Mouse (Mus musculus): ENCODE measurements around the gene Nin. TPM values are rescaled to one million over a fixed set of nuclear protein-coding genes. Genes with fewer than 3 reads are reported as not detected.

Gene Nin
- polyA plus RNA-seq, 1 experiment from 2014 or later, result 11.1 TPM

DNA sequence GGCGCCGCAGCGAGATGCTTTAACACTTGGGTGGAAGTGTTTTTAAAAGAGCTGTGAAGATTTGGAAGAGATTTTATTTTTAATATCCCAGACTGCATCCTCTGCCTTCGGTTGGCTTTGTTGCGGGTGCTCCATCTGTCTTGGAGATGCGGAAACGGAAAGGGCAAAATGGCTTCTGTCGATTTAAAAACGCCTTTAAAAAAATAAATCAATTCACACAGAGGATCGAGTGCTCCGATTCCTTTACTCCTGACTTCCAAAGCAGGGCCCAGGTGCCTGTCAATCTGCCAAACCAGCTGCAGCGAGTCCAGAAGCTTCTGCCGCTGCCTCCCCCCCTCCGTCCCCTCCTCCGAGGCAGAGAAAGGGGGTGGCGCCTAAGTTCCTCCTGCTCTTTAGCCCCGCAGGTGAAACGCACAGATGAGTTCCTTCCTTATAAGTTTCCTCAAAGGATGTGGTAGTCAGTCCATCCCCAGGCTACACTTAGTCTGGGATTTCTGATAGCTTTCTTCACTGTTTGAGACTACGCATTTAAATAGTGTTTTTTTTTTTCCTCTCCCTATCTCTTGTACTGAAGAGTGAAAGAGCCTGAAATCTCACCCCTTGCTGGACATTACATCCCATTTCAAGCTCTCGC, 17.6 kb upstream of the Nin start:
- Histone ChIP-seq H3K9ac (ENCODE audit: low read length) (no peak overlapping the region), H3K4me1 (ENCODE audit: control insufficient read depth, insufficient read depth, low read length) (no peaks in the 10 kb centered on the region), H3K27ac (ENCODE audit: low read depth, low read length) (no peak overlapping the region), H3K36me3 (ENCODE audit: control insufficient read depth, insufficient read depth, low read length) (no peaks in the 10 kb centered on the region), H3K9me3 (ENCODE audit: control insufficient read depth, low read length) (no peaks in the 10 kb centered on the region), H3K4me3 (ENCODE audit: low read depth, low read length) (no peak overlapping the region), H3K27me3 (ENCODE audit: control insufficient read depth, insufficient read depth, low read length) (no peaks in the 10 kb centered on the region), H3K4me2 (no peak overlapping the region)
- DNase-seq (ENCODE audit: low spot score, missing footprints) (no peak), ATAC-seq (ENCODE audit: low FRiP score) (no peak)
- 49% methylated on average over 20 of the region's 20 CpGs for WGBS

- 62% methylated on average over 5 of the region's 5 CpGs for WGBS
- Histone ChIP-seq H3K4me2 (no peak overlapping the region), H3K27me3 (ENCODE audit: control insufficient read depth, insufficient read depth, low read length) (no peaks in the 10 kb centered on the region), H3K36me3 (ENCODE audit: control insufficient read depth, insufficient read depth, low read length) (no peaks in the 10 kb centered on the region), H3K27ac (ENCODE audit: low read depth, low read length) (no peak overlapping the region), H3K4me1 (ENCODE audit: control insufficient read depth, insufficient read depth, low read length) (no peaks in the 10 kb centered on the region), H3K9ac (ENCODE audit: low read length) (no peak overlapping the region), H3K4me3 (ENCODE audit: low read depth, low read length) (no peak overlapping the region), H3K9me3 (ENCODE audit: control insufficient read depth, low read length) (no peaks in the 10 kb centered on the region)
- ATAC-seq (ENCODE audit: low FRiP score) (no peak), DNase-seq (ENCODE audit: low spot score, missing footprints) (no peak)
Observed at GRCm38 (mm10) chr12:70129105-70129504, 15.6 kb upstream of the Nin start.

GRCm38 (mm10) chr12:70126626-70127025, 13.1 kb upstream of the Nin start:
- Histone ChIP-seq H3K4me3 (ENCODE audit: low read depth, low read length) (no peak overlapping the region), H3K4me1 (ENCODE audit: control insufficient read depth, insufficient read depth, low read length) (no peaks in the 10 kb centered on the region), H3K9ac (ENCODE audit: low read length) (no peak overlapping the region), H3K36me3 (ENCODE audit: control insufficient read depth, insufficient read depth, low read length) (no peaks in the 10 kb centered on the region), H3K9me3 (ENCODE audit: control insufficient read depth, low read length) (no peaks in the 10 kb centered on the region), H3K27ac (ENCODE audit: low read depth, low read length) (no peak overlapping the region), H3K27me3 (ENCODE audit: control insufficient read depth, insufficient read depth, low read length) (no peaks in the 10 kb centered on the region), H3K4me2 (no peak overlapping the region)
- WGBS, result 89% methylated on average over 4 of the region's 4 CpGs
- ATAC-seq (ENCODE audit: low FRiP score) (no peak), DNase-seq (ENCODE audit: low spot score, missing footprints) (no peak)

DNA sequence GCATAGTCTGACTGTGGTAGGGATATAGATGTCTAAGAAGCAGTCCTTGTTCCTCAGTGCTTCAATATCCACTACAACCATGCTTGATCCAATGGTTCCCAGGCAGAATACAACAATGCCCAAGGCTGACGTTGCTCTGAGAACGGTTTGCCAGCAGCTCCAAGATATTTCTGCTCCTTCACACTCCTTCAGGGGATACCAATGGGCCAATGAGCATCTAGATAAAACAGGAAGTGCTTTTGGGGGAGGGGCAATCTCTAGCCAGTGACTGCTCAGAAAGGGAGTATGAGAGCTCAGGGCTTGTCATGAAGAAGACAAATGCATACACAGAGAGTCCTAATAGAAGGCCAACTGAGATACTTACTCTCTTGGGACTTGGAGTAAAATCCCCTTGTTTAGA, 6.0 kb upstream of the Nin start:
- no peaks in the 10 kb centered on the region for H3K36me3 ChIP-seq (ENCODE audit: control insufficient read depth, insufficient read depth, low read length)
- no peaks in the 10 kb centered on the region for H3K9me3 ChIP-seq (ENCODE audit: control insufficient read depth, low read length)
- H3K27ac ChIP-seq (ENCODE audit: low read depth, low read length), result no peak overlapping the region
- no peak overlapping the region for H3K4me3 ChIP-seq (ENCODE audit: low read depth, low read length)
- ATAC-seq (ENCODE audit: low FRiP score) (no peak), DNase-seq (ENCODE audit: low spot score, missing footprints) (no peak)
- H3K4me2 ChIP-seq, result no peak overlapping the region
- no peak overlapping the region for H3K9ac ChIP-seq (ENCODE audit: low read length)
- H3K27me3 ChIP-seq (ENCODE audit: control insufficient read depth, insufficient read depth, low read length), result no peaks in the 10 kb centered on the region
- H3K4me1 ChIP-seq (ENCODE audit: control insufficient read depth, insufficient read depth, low read length), result no peaks in the 10 kb centered on the region
- WGBS, result 75% methylated on average over 2 of the region's 2 CpGs

GRCm38 (mm10) chr12:70118721-70119345, 5.3 kb upstream of the Nin start:
- ATAC-seq (ENCODE audit: low FRiP score), result no peak
- no peak overlapping the region for H3K9ac ChIP-seq (ENCODE audit: low read length)

DNA sequence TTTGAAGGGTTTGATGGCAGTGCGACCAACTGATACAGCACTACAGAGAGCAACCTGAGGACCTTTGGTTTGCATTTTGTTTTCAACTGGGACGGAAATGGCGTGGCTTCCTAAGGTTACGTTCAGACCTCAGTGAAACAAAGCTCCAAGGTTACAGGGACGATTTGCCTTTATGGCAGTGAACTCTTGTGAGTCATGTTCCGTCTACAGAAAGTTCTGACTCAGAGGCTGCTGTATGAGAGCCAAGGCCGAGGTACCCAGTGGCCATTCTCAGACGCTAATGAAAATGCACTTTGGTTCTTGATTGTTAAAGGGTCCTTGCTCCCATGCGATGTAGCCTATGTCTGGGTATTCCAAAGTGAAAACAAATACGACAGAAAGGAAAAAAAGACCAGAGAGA, 3.6 kb upstream of the Nin start:
- ATAC-seq (ENCODE audit: low FRiP score) (no peak), DNase-seq (ENCODE audit: low spot score, missing footprints) (no peak)
- no peak overlapping the region for H3K4me2 ChIP-seq
- H3K4me3 ChIP-seq (ENCODE audit: low read depth, low read length), result no peak overlapping the region
- no peaks in the 10 kb centered on the region for H3K36me3 ChIP-seq (ENCODE audit: control insufficient read depth, insufficient read depth, low read length)
- no peak overlapping the region for H3K9ac ChIP-seq (ENCODE audit: low read length)
- no peaks in the 10 kb centered on the region for H3K4me1 ChIP-seq (ENCODE audit: control insufficient read depth, insufficient read depth, low read length)
- no peak overlapping the region for H3K27ac ChIP-seq (ENCODE audit: low read depth, low read length)
- no peaks in the 10 kb centered on the region for H3K9me3 ChIP-seq (ENCODE audit: control insufficient read depth, low read length)
- 90% methylated on average over 10 of the region's 10 CpGs for WGBS
- peaks cover 11% of the 10 kb centered on the region for H3K27me3 ChIP-seq (ENCODE audit: control insufficient read depth, insufficient read depth, low read length)

More at GRCm38 (mm10) chr12:70118721-70119345, 5.3 kb upstream of the Nin start:
- H3K4me3 ChIP-seq (ENCODE audit: low read depth, low read length), result no peak overlapping the region
- H3K27me3 ChIP-seq (ENCODE audit: control insufficient read depth, insufficient read depth, low read length), result peaks cover 3% of the 10 kb centered on the region; the same call in 1 of the 2 replicates
- H3K9me3 ChIP-seq (ENCODE audit: control insufficient read depth, low read length), result no peaks in the 10 kb centered on the region
- 90% methylated on average over 10 of the region's 10 CpGs for WGBS
- H3K4me2 ChIP-seq, result no peak overlapping the region
- no peaks in the 10 kb centered on the region for H3K36me3 ChIP-seq (ENCODE audit: control insufficient read depth, insufficient read depth, low read length)
- no peaks in the 10 kb centered on the region for H3K4me1 ChIP-seq (ENCODE audit: control insufficient read depth, insufficient read depth, low read length)
- DNase-seq (ENCODE audit: low spot score, missing footprints), result no peak
- H3K27ac ChIP-seq (ENCODE audit: low read depth, low read length), result no peak overlapping the region

GRCm38 (mm10) chr12:70112090-70112383, 1.5 kb downstream of the Nin start:
- WGBS, result 4% methylated on average over 15 of the region's 16 CpGs
- ATAC-seq (ENCODE audit: low FRiP score) (no peak), DNase-seq (ENCODE audit: low spot score, missing footprints) (no peak)
- peak overlapping the region; percentile 98 for H3K4me2 ChIP-seq
- peak overlapping the region; percentile 91 for H3K9ac ChIP-seq (ENCODE audit: low read length)
- H3K4me3 ChIP-seq (ENCODE audit: low read depth, low read length), result peak overlapping the region; percentile 83
- H3K27me3 ChIP-seq (ENCODE audit: control insufficient read depth, insufficient read depth, low read length), result peaks cover 24% of the 10 kb centered on the region
- H3K9me3 ChIP-seq (ENCODE audit: control insufficient read depth, low read length), result no peaks in the 10 kb centered on the region
- no peaks in the 10 kb centered on the region for H3K36me3 ChIP-seq (ENCODE audit: control insufficient read depth, insufficient read depth, low read length)
- peaks cover 19% of the 10 kb centered on the region for H3K4me1 ChIP-seq (ENCODE audit: control insufficient read depth, insufficient read depth, low read length)
- H3K27ac ChIP-seq (ENCODE audit: low read depth, low read length), result no peak overlapping the region; the same call in 1 of the 2 replicates

DNA sequence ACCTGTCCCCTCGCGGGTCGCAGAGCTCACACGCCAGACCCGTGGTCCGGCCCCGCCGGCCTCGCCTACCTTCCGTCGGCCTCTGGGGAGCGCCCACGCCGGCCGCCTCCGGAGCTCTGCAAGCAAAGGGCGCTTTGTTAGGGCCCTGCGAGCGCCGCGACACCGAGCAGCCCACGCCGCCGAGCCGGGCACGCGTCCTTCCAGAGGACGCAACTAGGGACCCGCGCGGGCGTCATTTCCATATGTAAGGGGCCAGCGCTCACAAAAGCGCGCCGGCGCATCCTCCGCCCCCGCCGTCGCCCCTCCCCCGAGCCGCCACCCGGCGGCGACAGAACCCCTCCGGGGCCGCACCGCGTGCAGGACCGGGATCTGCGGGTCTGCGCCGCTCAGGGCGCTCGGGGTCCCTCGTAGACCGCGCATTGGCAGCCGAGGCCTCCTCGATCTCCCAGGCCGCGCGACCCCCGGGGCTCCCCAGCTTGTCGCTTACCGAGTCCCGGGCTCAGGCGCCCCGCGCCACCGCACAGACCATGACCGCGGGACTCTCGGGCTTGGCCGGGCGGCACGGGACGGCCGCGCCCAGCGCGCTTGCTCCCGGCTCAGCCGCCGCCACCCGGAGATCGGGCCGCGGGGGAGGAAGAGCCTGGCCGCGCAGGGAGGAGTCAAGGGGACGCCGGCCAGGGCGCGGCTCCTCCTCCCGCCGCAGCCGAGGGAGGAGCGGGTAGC, 2.0 kb downstream of the Nin start:
- Histone ChIP-seq H3K4me1 (ENCODE audit: control insufficient read depth, insufficient read depth, low read length) (peaks cover 19% of the 10 kb centered on the region), H3K9me3 (ENCODE audit: control insufficient read depth, low read length) (no peaks in the 10 kb centered on the region), H3K27me3 (ENCODE audit: control insufficient read depth, insufficient read depth, low read length) (peaks cover 24% of the 10 kb centered on the region), H3K4me2 (peak overlapping the region; percentile 98), H3K9ac (ENCODE audit: low read length) (peak overlapping the region; percentile 91), H3K27ac (ENCODE audit: low read depth, low read length) (peak overlapping the region; percentile 71), H3K36me3 (ENCODE audit: control insufficient read depth, insufficient read depth, low read length) (no peaks in the 10 kb centered on the region), H3K4me3 (ENCODE audit: low read depth, low read length) (peak overlapping the region; percentile 83)
- WGBS, result under 1% methylated on average over 99 of the region's 101 CpGs
- ATAC-seq (ENCODE audit: low FRiP score) (peak; percentile 88), DNase-seq (ENCODE audit: low spot score, missing footprints) (peak; percentile 97)

GRCm38 (mm10) chr12:70111117-70111366, 2.5 kb downstream of the Nin start:
- H3K36me3 ChIP-seq (ENCODE audit: control insufficient read depth, insufficient read depth, low read length), result no peaks in the 10 kb centered on the region
- peak; percentile 94 for DNase-seq (ENCODE audit: low spot score, missing footprints)
- H3K27me3 ChIP-seq (ENCODE audit: control insufficient read depth, insufficient read depth, low read length), result peaks cover 24% of the 10 kb centered on the region
- peak overlapping the region; percentile 71 for H3K27ac ChIP-seq (ENCODE audit: low read depth, low read length)
- H3K4me2 ChIP-seq, result peak overlapping the region; percentile 98
- H3K9ac ChIP-seq (ENCODE audit: low read length), result peak overlapping the region; percentile 91
- H3K4me3 ChIP-seq (ENCODE audit: low read depth, low read length), result peak overlapping the region; percentile 83
- no peak; the same call in 1 of the 2 replicates for ATAC-seq (ENCODE audit: low FRiP score)
- H3K4me1 ChIP-seq (ENCODE audit: control insufficient read depth, insufficient read depth, low read length), result peaks cover 22% of the 10 kb centered on the region
- under 1% methylated on average over 16 of the region's 16 CpGs for WGBS
- no peaks in the 10 kb centered on the region for H3K9me3 ChIP-seq (ENCODE audit: control insufficient read depth, low read length)

Data from midbrain, embryonic 11.5 days (tissue).